Mouse (Mus musculus): ENCODE measurements around the gene A430033K04Rik. TPM values are rescaled to one million over a fixed set of nuclear protein-coding genes. Genes with fewer than 3 reads are reported as not detected.

Gene A430033K04Rik
- 5.0 and 5.4 TPM in 2 replicates for polyA plus RNA-seq (2015; fragmentation: Nextera tagmentation; extraction: Ambion mirVana)

GRCm38 (mm10) chr5:138622645-138623477, at the start of gene A430033K04Rik:
A430033K04Rik (plus strand) TSS chr5:138622859.

GRCm38 (mm10) chr5:138619211-138620128, 3.2 kb upstream of the A430033K04Rik start, which contains the start of gene Zfp68:
Zfp68 (minus strand) TSS chr5:138619761.

Other genes starting within 250 kb of the A430033K04Rik start
- gene Zfp157, start 181.4 kb upstream of the A430033K04Rik start, polyA plus RNA-seq (2015; fragmentation: Nextera tagmentation; extraction: Ambion mirVana) = 10.5 and 12.1 TPM in 2 replicates
- gene 1700123K08Rik, start 58.1 kb upstream of the A430033K04Rik start, polyA plus RNA-seq (2015; fragmentation: Nextera tagmentation; extraction: Ambion mirVana) = not detected in 2 replicates
- gene Zfp68, start 3.1 kb upstream of the A430033K04Rik start, polyA plus RNA-seq (2015; fragmentation: Nextera tagmentation; extraction: Ambion mirVana) = 21.9 and 28.9 TPM in 2 replicates
- gene Fam20c, start 131.7 kb downstream of the A430033K04Rik start, polyA plus RNA-seq (2015; fragmentation: Nextera tagmentation; extraction: Ambion mirVana) = 0.97 and 1.1 TPM in 2 replicates
- gene Gm5294, start 197.2 kb downstream of the A430033K04Rik start, polyA plus RNA-seq (2015; fragmentation: Nextera tagmentation; extraction: Ambion mirVana) = not detected in 2 replicates